ENCODE assay signal across 9 mouse cellular contexts in genomic region chr7:134671467-134671901, GRCm38 (mm10). TPM values are rescaled to one million over a fixed set of nuclear protein-coding genes. Genes with fewer than 3 reads are reported as not detected.
DNase-seq lines count a peak whose midpoint lies in the region; ATAC-seq and TF ChIP-seq lines count a peak whose summit lies in the region.
"Had no signal": no experiment of that assay in that cellular context is flagged by ENCODE, and none has a peak within 500 bp of the region (broad histone marks: within the 10 kb centered on the region; RNA-seq: fewer than 3 reads in every experiment).

No protein-coding gene starts in this region.

- intact Hi-C loops in left cerebral cortex, adult 2 months (cut with DNase I), result loop anchor here (5.0 kb wide), 2 partner anchors 36 to 59 kb away; no protein-coding TSS in a partner anchor
- intact Hi-C loops in left cerebral cortex, postnatal 36 days (cut with DNase I), result loop anchor here (5.0 kb wide), 2 partner anchors 36 to 59 kb away; no protein-coding TSS in a partner anchor

- H3K4me2 ChIP-seq in intestine, embryonic 14.5 days (ENCODE audit: low read length), result peak overlapping the region; percentile 70
- H3K4me2 ChIP-seq in liver, postnatal 0 days (ENCODE audit: low read depth, low read length), result peak overlapping the region; percentile 81
- peak overlapping the region; percentile 86 for H3K4me2 ChIP-seq in stomach, postnatal 0 days (replicated peaks; ENCODE audit: low read depth)

- DNase-seq in left cerebral cortex, adult 2 months (ENCODE audit: extremely low spot score in 1 of 2, low spot score in 2 of 2), result no peak
- no peak for DNase-seq in left cerebral cortex, postnatal 36 days (ENCODE audit: low spot score in 2 of 2)
- peak; percentile 61 for DNase-seq in embryonic facial prominence, embryonic 10.5 days (ENCODE audit: low spot score)
- peak; percentile 81 for DNase-seq in intestine, embryonic 14.5 days (ENCODE audit: low spot score)
- DNase-seq in liver, postnatal 0 days, result no peak
- DNase-seq in stomach, postnatal 0 days (ENCODE audit: low spot score), result peak; percentile 34
- no peak for DNase-seq in cerebellum, adult 11-12 months
- DNase-seq in gastrocnemius, adult 8-10 months (ENCODE audit: low spot score in 2 of 2), result no peak

- WGBS in embryonic facial prominence, embryonic 10.5 days, result 22% methylated on average over 7 of the region's 7 CpGs
- 17% methylated on average over 7 of the region's 7 CpGs for WGBS in intestine, embryonic 14.5 days
- 49% methylated on average over 7 of the region's 7 CpGs for WGBS in liver, postnatal 0 days (ENCODE audit: insufficient replicate concordance)
- 18% methylated on average over 7 of the region's 7 CpGs for WGBS in stomach, postnatal 0 days

- no peaks in the 10 kb centered on the region for H3K9me3 ChIP-seq in embryonic facial prominence, embryonic 10.5 days
- H3K9me3 ChIP-seq in intestine, embryonic 14.5 days (ENCODE audit: control insufficient read depth, low read length), result no peaks in the 10 kb centered on the region
- no peaks in the 10 kb centered on the region for H3K9me3 ChIP-seq in liver, postnatal 0 days (ENCODE audit: low read length)
- no peaks in the 10 kb centered on the region for H3K9me3 ChIP-seq in stomach, postnatal 0 days (ENCODE audit: control insufficient read depth, low read length)

- peak overlapping the region; percentile 94 for H3K9ac ChIP-seq in intestine, embryonic 14.5 days (ENCODE audit: low read length)
- peak overlapping the region; percentile 79 for H3K9ac ChIP-seq in liver, postnatal 0 days (replicated peaks)
- H3K9ac ChIP-seq in stomach, postnatal 0 days (ENCODE audit: low read length), result peak overlapping the region; percentile 93

- TF ChIP-seq CTCF in left cerebral cortex, adult 2 months (IDR thresholded peaks at IDR 0.05), result no peak
- TF ChIP-seq CTCF in liver, postnatal 0 days (IDR thresholded peaks at IDR 0.05; ENCODE audit: low read depth), result no peak
- TF ChIP-seq CTCF in stomach, postnatal 0 days (IDR thresholded peaks at IDR 0.05; ENCODE audit: low read depth), result no peak

- no peaks in the 10 kb centered on the region for H3K36me3 ChIP-seq in embryonic facial prominence, embryonic 10.5 days (replicated peaks)
- no peaks in the 10 kb centered on the region for H3K36me3 ChIP-seq in intestine, embryonic 14.5 days (ENCODE audit: control insufficient read depth, insufficient read depth, low read length)
- H3K36me3 ChIP-seq in liver, postnatal 0 days (replicated peaks; ENCODE audit: insufficient read depth, low read length), result no peaks in the 10 kb centered on the region
- no peaks in the 10 kb centered on the region for H3K36me3 ChIP-seq in stomach, postnatal 0 days (ENCODE audit: control insufficient read depth, insufficient read depth, low read length)

- no peak for TF ChIP-seq EP300 in liver, postnatal 0 days (IDR thresholded peaks at IDR 0.05; ENCODE audit: low read depth)
- TF ChIP-seq EP300 in stomach, postnatal 0 days (optimal IDR thresholded peaks at IDR 0.05), result no peak

- peaks cover 16% of the 10 kb centered on the region for H3K27me3 ChIP-seq in embryonic facial prominence, embryonic 10.5 days (replicated peaks; ENCODE audit: low read depth, poor library complexity, severe bottlenecking)
- no peaks in the 10 kb centered on the region for H3K27me3 ChIP-seq in intestine, embryonic 14.5 days (replicated peaks; ENCODE audit: control insufficient read depth, insufficient read depth, low read length)
- H3K27me3 ChIP-seq in liver, postnatal 0 days (ENCODE audit: insufficient read depth, low read length), result 0 out of 2 replicates have a peak, but pooled peaks cover 3% of the 10 kb centered on the region
- H3K27me3 ChIP-seq in stomach, postnatal 0 days (ENCODE audit: control insufficient read depth, insufficient read depth, low read length), result no peaks in the 10 kb centered on the region
- H3K27me3 ChIP-seq: Patski had no signal

- H3K27ac ChIP-seq in left cerebral cortex, adult 2 months, result peak overlapping the region; percentile 12; the same call in 1 of the 2 replicates
- peak overlapping the region; percentile 97 for H3K27ac ChIP-seq in embryonic facial prominence, embryonic 10.5 days (replicated peaks)
- peak overlapping the region; percentile 92 for H3K27ac ChIP-seq in intestine, embryonic 14.5 days (ENCODE audit: low read depth)
- H3K27ac ChIP-seq in liver, postnatal 0 days (ENCODE audit: low read depth), result peak overlapping the region; percentile 80
- H3K27ac ChIP-seq in stomach, postnatal 0 days (replicated peaks), result peak overlapping the region; percentile 94

- 0 out of 2 replicates have a peak, but pooled peaks have one; percentile 11 for ATAC-seq in intestine, embryonic 14.5 days (replicated peaks; ENCODE audit: low FRiP score, low TSS enrichment, low read depth)
- no peak for ATAC-seq in liver, postnatal 0 days
- no peak for ATAC-seq in stomach, postnatal 0 days (ENCODE audit: low FRiP score, low TSS enrichment)

- peaks cover 47% of the 10 kb centered on the region for H3K4me1 ChIP-seq in embryonic facial prominence, embryonic 10.5 days
- peaks cover 24% of the 10 kb centered on the region for H3K4me1 ChIP-seq in intestine, embryonic 14.5 days (replicated peaks; ENCODE audit: control insufficient read depth, insufficient read depth, low read length)
- H3K4me1 ChIP-seq in liver, postnatal 0 days (ENCODE audit: insufficient read depth), result peaks cover 12% of the 10 kb centered on the region
- no peaks in the 10 kb centered on the region; the same call in 1 of the 2 replicates for H3K4me1 ChIP-seq in stomach, postnatal 0 days (replicated peaks; ENCODE audit: control insufficient read depth, insufficient read depth)

- peak overlapping the region; percentile 59 for H3K4me3 ChIP-seq in left cerebral cortex, adult 2 months
- H3K4me3 ChIP-seq in embryonic facial prominence, embryonic 10.5 days, result peak overlapping the region; percentile 77
- peak overlapping the region; percentile 75 for H3K4me3 ChIP-seq in intestine, embryonic 14.5 days (ENCODE audit: low read depth, low read length)
- peak overlapping the region; percentile 67 for H3K4me3 ChIP-seq in liver, postnatal 0 days (ENCODE audit: low read depth, low read length)
- peak overlapping the region; percentile 82 for H3K4me3 ChIP-seq in stomach, postnatal 0 days (ENCODE audit: low read depth, low read length)

RNA-seq across cellular contexts. Expression of gene Dock1, which starts 1.0 kb away (rescaled TPM):
- total RNA-seq in left cerebral cortex, adult 2 months (2021), result 10 to 100 TPM; 21.7 to 22.4 TPM
- 10 to 100 TPM; 20.3 to 22.8 TPM for total RNA-seq in left cerebral cortex, postnatal 36 days (2021)
- polyA plus RNA-seq in embryonic facial prominence, embryonic 10.5 days (2016; fragmentation: Nextera tagmentation; extraction: Ambion mirVana), result 38.0 and 40.3 TPM in 2 replicates
- polyA plus RNA-seq in intestine, embryonic 14.5 days (2014; fragmentation: Nextera tagmentation; extraction: Ambion mirVana), result 37.9 and 41.4 TPM in 2 replicates
- polyA plus RNA-seq in liver, postnatal 0 days (2015; fragmentation: Nextera tagmentation; extraction: Ambion mirVana), result 3.0 and 3.2 TPM in 2 replicates
- polyA plus RNA-seq in stomach, postnatal 0 days (2015; fragmentation: Nextera tagmentation; extraction: Ambion mirVana), result 8.5 TPM in 2 replicates
- 1 to 10 TPM; 4.6 to 5.8 (median 5.1) TPM for total RNA-seq in gastrocnemius, adult 8-10 months (2022)

Comparison
In these comparisons a context has a peak if more than half of its experiments do, and no peak if none do; other contexts are left out.
1. DNase-seq: peak in embryonic facial prominence, embryonic 10.5 days (single experiment), intestine, embryonic 14.5 days (single experiment) and stomach, postnatal 0 days (single experiment); none in left cerebral cortex, adult 2 months (0 of 2), left cerebral cortex, postnatal 36 days (0 of 2), liver, postnatal 0 days (single experiment), cerebellum, adult 11-12 months (single experiment) and gastrocnemius, adult 8-10 months (0 of 2).
2. H3K27ac ChIP-seq: peak in every context shown above with its lines; median percentile 97 in embryonic facial prominence, embryonic 10.5 days; 94 in stomach, postnatal 0 days; 92 in intestine, embryonic 14.5 days; 80 in liver, postnatal 0 days; 12 in left cerebral cortex, adult 2 months.
3. Peak in every context shown above with its lines, with median percentiles within 50 percentile points of each other: H3K4me3 ChIP-seq, H3K4me2 ChIP-seq and H3K9ac ChIP-seq.